Mouse (Mus musculus): ENCODE data around the gene Cox7b2. TPM values are rescaled to one million over a fixed set of nuclear protein-coding genes. Genes with fewer than 3 reads are reported as not detected.
"Not testable (repeated sequence)": the region's sequence is repeated elsewhere in the genome, so short reads cannot be mapped to it uniquely, and the experiment has no call there.

Cox7b2 gene
- total RNA-seq (2021) (not detected), polyA plus RNA-seq (2012; rRNA removed) (not detected in 2 replicates)
- long read RNA-seq = 0 reads

- DNase-seq = no peak
These were observed at the start of gene Cox7b2 for GRCm38 (mm10) chr5:71548079-71548478. Gene Cox7b2 (minus strand): TSS chr5:71548205.

GRCm38 (mm10) chr5:71595321-71595720 lies 47.3 kb upstream of the Cox7b2 start:
- DNase-seq = no peak

- DNase-seq = no peak
These were observed 45.8 kb upstream of the Cox7b2 start for GRCm38 (mm10) chr5:71593745-71594255.

- no peak for DNase-seq
These were observed 23.7 kb upstream of the Cox7b2 start for GRCm38 (mm10) chr5:71571646-71572237.

- peak; percentile 22 for DNase-seq
These were observed 2.5 kb downstream of the Cox7b2 start for GRCm38 (mm10) chr5:71545554-71545953.

- DNase-seq = not testable (repeated sequence)
These were observed 22.5 kb downstream of the Cox7b2 start for GRCm38 (mm10) chr5:71525486-71525885.

GRCm38 (mm10) chr5:71502058-71502678 lies 45.8 kb downstream of the Cox7b2 start:
- DNase-seq = peak; percentile 10

GRCm38 (mm10) chr5:71495621-71496020 lies 52.4 kb downstream of the Cox7b2 start:
- DNase-seq = no peak

GRCm38 (mm10) chr5:71456957-71457356 lies 91.0 kb downstream of the Cox7b2 start:
- DNase-seq = no peak

GRCm38 (mm10) chr5:71440174-71440573 lies 107.8 kb downstream of the Cox7b2 start:
- DNase-seq = no peak

Other genes with a start within 250 kb of the Cox7b2 start
- gene Gabrb1, start 109.9 kb upstream of the Cox7b2 start, total RNA-seq (2021) = under 1 TPM; 0.03 to 0.26 TPM
- 0.03 and 0.06 TPM in 2 replicates for gene Gabrb1, start 109.9 kb upstream of the Cox7b2 start, polyA plus RNA-seq (2012; rRNA removed)
- gene Gabra4, start 110.1 kb upstream of the Cox7b2 start, total RNA-seq (2021) = under 1 TPM; 0.06 to 0.21 TPM
- 0.04 TPM in 1 of 2 replicates, not detected in the other for gene Gabra4, start 110.1 kb upstream of the Cox7b2 start, polyA plus RNA-seq (2012; rRNA removed)

Data from adrenal gland, adult 2 months (tissue).